Mouse (Mus musculus) testis, postnatal 10 days (tissue): ENCODE results near the gene Vmn1r188.
"Not testable (repeated sequence)": the region's sequence is repeated elsewhere in the genome, so short reads cannot be mapped to it uniquely, and the experiment has no call there.

Source experiments
- DNase-seq: peaks from one replicate; pipeline ENCODE4 v3.0.0; 2021; ENCODE audit warnings: low spot score

Gene Vmn1r188

GRCm38 (mm10) chr13:22049737-22050440 is 34.4 kb upstream of the Vmn1r188 start:
- DNase-seq: peak; percentile 57

- DNase-seq: peak; percentile 97
Measured at GRCm38 (mm10) chr13:22050591-22051522, 33.4 kb upstream of the Vmn1r188 start.

DNA sequence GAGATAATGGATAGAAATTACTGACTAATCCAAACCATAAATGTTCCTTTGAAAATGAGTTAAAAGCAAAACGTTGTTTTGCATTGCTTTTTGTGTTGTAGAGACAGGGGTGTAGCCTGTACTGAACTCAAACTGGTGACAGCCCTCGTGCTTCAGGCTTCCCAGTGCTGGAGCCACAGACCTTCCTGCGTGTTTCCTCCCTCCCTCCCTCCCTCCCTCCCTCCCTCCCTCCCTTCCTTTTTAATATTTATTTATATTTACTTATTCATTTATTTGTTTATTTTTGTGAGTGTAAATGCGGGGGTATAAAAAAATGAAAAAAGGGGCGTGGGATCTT is 32.7 kb upstream of the Vmn1r188 start:
- DNase-seq: no peak

DNA sequence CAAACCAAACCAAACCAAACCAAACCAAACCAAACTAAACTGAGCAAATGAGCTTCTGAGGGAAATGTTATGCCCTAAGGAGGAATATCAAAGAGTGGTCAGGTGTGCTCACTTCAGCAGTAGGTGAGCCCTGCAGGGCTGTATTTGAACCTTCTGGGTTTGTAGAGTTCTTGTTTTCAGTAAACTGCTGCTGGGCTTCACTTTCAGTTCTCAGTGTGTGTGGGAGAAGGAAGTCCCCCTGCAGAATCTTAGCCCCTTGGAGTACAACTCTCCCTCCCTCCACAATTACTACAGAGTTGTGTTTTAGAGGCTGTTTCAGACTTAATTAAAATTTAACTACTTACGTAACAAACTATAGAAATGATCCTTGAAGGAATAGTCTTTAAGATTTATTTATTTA is 30.5 kb upstream of the Vmn1r188 start:
- DNase-seq: no peak

- DNase-seq: no peak
Measured at GRCm38 (mm10) chr13:22061422-22061821, 22.8 kb upstream of the Vmn1r188 start.

- DNase-seq: no peak
Measured at GRCm38 (mm10) chr13:22063468-22063867, 20.8 kb upstream of the Vmn1r188 start.

DNA sequence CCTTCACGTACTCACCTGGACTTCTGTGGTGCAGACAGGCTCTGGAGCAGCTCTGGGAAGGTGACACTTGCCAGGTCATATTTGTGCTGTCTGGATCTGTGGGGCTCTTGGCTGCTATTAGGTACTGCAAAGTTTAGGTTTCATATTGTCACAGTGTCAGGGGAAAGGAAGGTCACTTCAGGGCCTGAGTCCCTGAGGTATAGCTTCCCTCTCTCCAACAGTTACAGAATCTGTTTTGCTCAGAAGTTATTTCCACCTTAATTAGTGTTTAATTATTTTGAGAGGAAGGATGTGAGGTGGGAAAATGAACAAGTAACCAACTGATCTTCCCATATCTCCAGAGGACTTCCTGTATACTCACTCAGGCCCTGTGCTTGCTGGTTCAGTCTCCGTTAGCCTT is 21.5 kb downstream of the Vmn1r188 start, which contains the start of gene Vmn1r189:
TSS of gene Vmn1r189 (minus strand) at position 101 of the 400 bp plus-strand sequence.
- not testable (repeated sequence) for DNase-seq

GRCm38 (mm10) chr13:22136495-22137293 is 52.5 kb downstream of the Vmn1r188 start:
- not testable (repeated sequence) for DNase-seq
